ENCODE assay signal across 16 mouse cellular contexts in genomic region chr14:122700333-122700732, GRCm38 (mm10).
"Had no signal": no experiment of that assay in that cellular context is flagged by ENCODE, and none has a peak within 500 bp of the region (broad histone marks: within the 10 kb centered on the region; RNA-seq: fewer than 3 reads in every experiment).

No protein-coding gene starts in this region.

- H3K9me3 ChIP-seq: neural tube, embryonic 13.5 days; neural tube, embryonic 15.5 days; stomach, embryonic 15.5 days had no signal

- H3K4me1 ChIP-seq: neural tube, embryonic 13.5 days; neural tube, embryonic 15.5 days; stomach, embryonic 15.5 days had no signal

- H3K4me2 ChIP-seq: neural tube, embryonic 13.5 days; neural tube, embryonic 15.5 days; stomach, embryonic 15.5 days had no signal

- DNase-seq: retina, postnatal 1 day; right cerebral cortex, adult 18-20 months; right cerebral cortex, postnatal 14 days; right cerebral cortex, postnatal 25 days; right cerebral cortex, postnatal 4 days; spleen, adult 18-20 months; thymus, adult 18-20 months; thymus, adult 2 months; thymus, postnatal 14 days; thymus, postnatal 25 days; thymus, postnatal 36 days; thymus, postnatal 4 days had no signal

- H3K27me3 ChIP-seq: neural tube, embryonic 13.5 days; neural tube, embryonic 15.5 days; stomach, embryonic 15.5 days had no signal

- H3K4me3 ChIP-seq: neural tube, embryonic 13.5 days; neural tube, embryonic 15.5 days; stomach, embryonic 15.5 days had no signal

- H3K36me3 ChIP-seq: neural tube, embryonic 15.5 days; stomach, embryonic 15.5 days had no signal

- H3K27ac ChIP-seq: neural tube, embryonic 13.5 days; neural tube, embryonic 15.5 days; stomach, embryonic 15.5 days; stomach, postnatal 0 days had no signal

- H3K9ac ChIP-seq: neural tube, embryonic 13.5 days; neural tube, embryonic 15.5 days; stomach, embryonic 15.5 days had no signal
